Mouse (Mus musculus): ENCODE data around the gene Wapl.

Gene Wapl

GRCm38 (mm10) chr14:34774231-34774630 is 100.5 kb downstream of the Wapl start:
- no peak for DNase-seq (ENCODE audit: low read depth, low spot score)

DNA sequence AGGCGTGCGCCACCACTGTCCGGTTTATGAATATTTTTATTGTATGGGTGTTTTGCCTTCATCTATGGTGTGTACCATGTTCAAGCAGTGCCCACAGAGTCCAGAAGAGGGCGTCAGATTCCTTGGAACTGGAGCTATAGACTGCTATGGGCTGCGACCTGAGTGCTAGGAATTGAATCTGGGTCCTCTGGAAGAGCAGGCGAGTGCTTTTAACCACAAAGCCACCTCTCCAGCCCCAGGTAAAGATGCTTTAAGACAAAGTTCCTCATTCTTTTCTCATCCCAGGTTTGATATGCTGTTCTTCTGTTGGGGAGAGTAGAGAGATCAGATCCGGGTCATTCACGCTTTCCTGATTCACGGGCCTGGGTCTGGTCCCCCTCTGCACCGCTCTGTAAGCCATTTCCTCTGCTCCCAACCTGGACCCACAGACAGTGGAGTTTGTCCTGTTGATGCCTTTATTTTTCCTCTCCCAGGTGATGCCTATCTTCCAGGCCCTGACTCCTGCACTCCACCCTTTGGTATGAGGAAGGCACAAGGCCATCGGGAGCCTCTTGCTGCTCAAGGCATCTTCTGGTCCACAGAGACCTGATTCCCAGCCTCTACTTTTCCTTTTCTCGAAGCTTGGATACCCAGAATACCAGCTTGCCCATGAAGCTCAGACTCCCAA is 103.1 kb downstream of the Wapl start:
- no peak for DNase-seq (ENCODE audit: low read depth, low spot score)

DNA sequence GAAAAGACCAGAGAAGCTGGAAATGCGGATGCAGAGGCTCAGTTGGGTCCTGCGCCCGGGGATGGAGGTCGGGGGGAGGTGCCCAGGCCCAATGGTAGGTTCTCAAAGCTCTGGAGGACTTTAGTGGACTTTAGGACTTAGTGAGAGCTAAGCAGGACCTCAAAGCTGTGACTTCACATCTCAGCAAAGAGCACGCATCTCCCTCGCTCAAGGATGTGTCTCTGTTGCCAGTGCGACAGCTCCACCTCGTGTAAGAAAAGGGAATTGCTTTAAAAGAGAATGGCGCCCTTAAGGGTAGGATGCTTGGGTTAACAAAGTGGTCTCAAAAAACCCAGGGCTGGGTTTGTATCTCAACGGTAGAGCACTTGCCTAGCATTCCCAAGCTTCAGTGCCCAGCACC is 104.1 kb downstream of the Wapl start:
- peak; percentile 72 for DNase-seq (ENCODE audit: low read depth, low spot score)

- no peak for DNase-seq (ENCODE audit: low read depth, low spot score)
Measured at GRCm38 (mm10) chr14:34778760-34779159, 105.0 kb downstream of the Wapl start.

GRCm38 (mm10) chr14:34793406-34794037 is 119.8 kb downstream of the Wapl start:
- DNase-seq (ENCODE audit: low read depth, low spot score), result no peak

Data from retina, postnatal 7 days (tissue).